Mouse (Mus musculus) yolk sac, embryonic 10.5 days (tissue): ENCODE measurements at regions not wholly inside any gene's neighbourhood (a gene's known extent, or its start where the extent isn't known, plus 50 kb on each side); places are given as distances from the start of the nearest gene placed in this dataset.
A peak's percentile ranks its signal among the peaks of the same experiment; 100 is the strongest.

ENCODE experiments used
- DNase-seq: peaks from one replicate; pipeline ENCODE4 v3.0.0-alpha.2; 2017; ENCODE audit warnings: low spot score

GRCm38 (mm10) chr1:168823184-168823583 is 391.1 kb upstream of the Pbx1 start:
- no peak for DNase-seq

GRCm38 (mm10) chr1:168818381-168818780 is 386.3 kb upstream of the Pbx1 start:
- no peak for DNase-seq

- DNase-seq: no peak
These were observed 375.0 kb upstream of the Pbx1 start for GRCm38 (mm10) chr1:168807084-168807483.

- DNase-seq: no peak
These were observed 373.4 kb upstream of the Pbx1 start for GRCm38 (mm10) chr1:168805442-168805841.

GRCm38 (mm10) chr1:168801046-168801445 is 369.0 kb upstream of the Pbx1 start:
- DNase-seq: no peak

GRCm38 (mm10) chr1:168786731-168787130 is 354.7 kb upstream of the Pbx1 start:
- DNase-seq: no peak

- no peak for DNase-seq
These were observed 351.8 kb upstream of the Pbx1 start for GRCm38 (mm10) chr1:168783851-168784250.

- DNase-seq: no peak
These were observed 332.4 kb upstream of the Pbx1 start for GRCm38 (mm10) chr1:168764368-168764895.

GRCm38 (mm10) chr1:168761095-168761494 is 329.0 kb upstream of the Pbx1 start:
- DNase-seq: no peak

GRCm38 (mm10) chr1:168760239-168760638 is 328.2 kb upstream of the Pbx1 start:
- DNase-seq: no peak

GRCm38 (mm10) chr1:168758835-168759234 is 326.8 kb upstream of the Pbx1 start:
- DNase-seq: no peak

- peak; percentile 6 for DNase-seq
These were observed 322.1 kb upstream of the Pbx1 start for GRCm38 (mm10) chr1:168754196-168754595.

GRCm38 (mm10) chr1:168743435-168743834 is 311.4 kb upstream of the Pbx1 start:
- DNase-seq: no peak

- DNase-seq: no peak
These were observed 305.9 kb upstream of the Pbx1 start for GRCm38 (mm10) chr1:168738005-168738404.

- DNase-seq: no peak
These were observed 305.3 kb upstream of the Pbx1 start for GRCm38 (mm10) chr1:168737277-168737863.

- no peak for DNase-seq
These were observed 301.0 kb upstream of the Pbx1 start for GRCm38 (mm10) chr1:168733066-168733465.

- no peak for DNase-seq
These were observed 277.8 kb upstream of the Pbx1 start for GRCm38 (mm10) chr1:168709836-168710235.

GRCm38 (mm10) chr1:168709017-168709681 is 277.1 kb upstream of the Pbx1 start:
- DNase-seq: peak; percentile 53

- DNase-seq: peak; percentile 69
These were observed 276.2 kb upstream of the Pbx1 start for GRCm38 (mm10) chr1:168708161-168708865.

GRCm38 (mm10) chr1:168697386-168697785 is 265.3 kb upstream of the Pbx1 start:
- no peak for DNase-seq

GRCm38 (mm10) chr1:168686821-168687220 is 254.8 kb upstream of the Pbx1 start:
- DNase-seq: no peak

GRCm38 (mm10) chr1:168685147-168685546 is 253.1 kb upstream of the Pbx1 start:
- no peak for DNase-seq
